Mouse (Mus musculus) spleen, postnatal 10 days (tissue): ENCODE data around the gene Lingo1.
A peak's percentile ranks its signal among the peaks of the same experiment; 100 is the strongest.

Experiments used
- DNase-seq, 2 experiments: peaks; one replicate each; pipeline ENCODE4 v3.0.0; 2021 to 2022; ENCODE audit warnings: low spot score in 2 of 2

The Lingo1 gene

DNA sequence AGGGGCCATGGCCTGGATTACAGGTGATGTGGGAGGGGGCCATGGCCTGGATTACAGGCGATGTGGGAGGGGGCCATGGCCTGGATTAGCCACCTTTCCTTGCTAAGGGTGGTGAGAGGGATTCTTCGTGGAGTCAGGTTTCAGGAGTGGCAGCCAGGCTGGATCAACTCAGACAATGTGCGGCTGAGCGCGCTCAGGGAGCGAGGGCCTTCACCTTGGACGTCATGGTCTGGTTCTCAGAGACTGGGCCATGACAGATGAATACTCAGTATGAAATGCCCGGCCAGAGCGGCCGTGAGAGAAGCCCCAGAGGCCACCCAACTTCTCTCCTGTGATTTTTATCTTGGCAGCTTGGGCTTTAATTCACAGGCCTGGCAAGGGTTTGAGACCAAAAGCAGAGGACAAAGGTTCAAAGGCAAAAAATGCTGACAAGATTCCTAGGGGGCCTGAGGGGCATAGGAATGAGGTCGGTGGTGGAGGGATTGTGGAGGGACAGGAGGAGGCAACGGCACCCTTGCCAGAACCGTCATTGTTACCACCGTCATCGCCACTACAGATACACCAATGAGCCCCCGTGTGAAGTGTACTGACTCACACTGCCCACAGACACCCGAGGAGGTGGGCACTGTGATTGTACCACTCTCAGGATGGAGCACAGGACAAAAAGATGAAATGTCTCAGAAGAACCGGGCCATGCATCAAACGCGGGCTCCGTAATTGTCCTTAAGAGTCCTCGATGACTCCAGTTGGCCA lies 117.2 kb downstream of the Lingo1 start:
- DNase-seq, result no peak

DNA sequence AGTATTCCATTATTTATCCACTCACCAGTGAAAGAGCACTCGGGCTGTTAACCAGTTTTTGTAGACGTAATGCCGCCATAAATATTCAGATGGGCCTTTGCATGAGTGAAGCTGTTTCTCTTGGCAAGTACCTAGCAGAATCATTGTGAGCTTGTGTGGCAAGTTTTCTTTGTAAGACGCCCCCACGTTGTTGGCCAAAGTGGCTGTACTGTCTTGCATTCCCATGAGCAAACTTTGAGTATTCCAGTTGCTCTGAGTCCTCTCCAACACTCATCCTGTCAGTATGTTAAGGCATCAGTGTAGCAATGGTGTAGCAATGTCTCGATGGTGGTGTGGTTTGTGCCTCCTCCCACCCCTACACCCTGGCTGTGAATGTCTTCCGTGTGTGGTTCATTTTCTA lies 120.6 kb downstream of the Lingo1 start:
- DNase-seq, result no peak

GRCm38 (mm10) chr9:56669605-56670221 lies 126.6 kb downstream of the Lingo1 start:
- no peak for DNase-seq

- no peak for DNase-seq
Measured at GRCm38 (mm10) chr9:56664136-56664535, 132.1 kb downstream of the Lingo1 start.

GRCm38 (mm10) chr9:56662946-56663345 lies 133.3 kb downstream of the Lingo1 start:
- DNase-seq, result no peak

GRCm38 (mm10) chr9:56662405-56662804 lies 133.9 kb downstream of the Lingo1 start:
- DNase-seq, result no peak

- no peak for DNase-seq
Measured at GRCm38 (mm10) chr9:56661217-56661840, 134.9 kb downstream of the Lingo1 start.

DNA sequence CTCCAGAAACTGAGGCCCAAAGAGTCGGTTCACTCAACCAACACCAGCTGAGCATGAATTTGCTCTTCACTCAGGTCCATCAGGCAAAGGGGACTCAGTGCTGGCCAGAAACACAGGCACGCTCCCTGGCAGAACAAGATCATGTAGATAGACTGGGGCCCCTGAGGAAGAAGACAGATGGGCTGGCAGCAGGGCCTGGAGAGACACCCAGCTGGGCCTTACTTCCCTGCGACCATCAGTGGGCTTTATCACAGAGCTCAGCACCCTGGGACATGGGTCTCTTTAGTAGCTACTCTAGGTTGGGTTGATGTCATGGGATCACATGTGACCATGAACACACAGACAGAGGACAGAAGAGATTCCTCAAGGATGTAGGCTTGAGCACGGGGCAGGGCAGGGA lies 137.7 kb downstream of the Lingo1 start:
- DNase-seq, result no peak

DNA sequence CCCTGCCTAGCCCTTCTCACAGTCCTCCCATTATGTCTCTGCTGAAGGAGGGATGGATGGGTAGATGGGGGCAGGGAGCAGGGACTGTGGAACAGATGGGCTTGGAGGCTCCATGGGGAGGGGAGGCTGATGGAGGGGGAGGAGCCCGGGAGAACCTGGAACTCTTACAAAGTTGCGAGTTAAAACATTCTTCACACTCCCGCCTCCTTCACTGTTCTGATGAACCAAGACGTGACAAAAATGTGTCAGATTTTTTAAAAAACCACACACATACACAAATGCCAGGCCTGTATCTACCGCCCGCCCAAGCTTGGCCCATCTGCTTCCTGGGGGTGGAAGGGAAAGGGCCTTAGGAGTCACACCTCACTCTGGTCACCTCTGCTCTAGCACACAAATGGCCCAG lies 138.3 kb downstream of the Lingo1 start:
- no peak for DNase-seq

- no peak for DNase-seq
Measured at GRCm38 (mm10) chr9:56656766-56657542, 139.3 kb downstream of the Lingo1 start.

GRCm38 (mm10) chr9:56655167-56655566 lies 141.1 kb downstream of the Lingo1 start:
- DNase-seq, result no peak

DNA sequence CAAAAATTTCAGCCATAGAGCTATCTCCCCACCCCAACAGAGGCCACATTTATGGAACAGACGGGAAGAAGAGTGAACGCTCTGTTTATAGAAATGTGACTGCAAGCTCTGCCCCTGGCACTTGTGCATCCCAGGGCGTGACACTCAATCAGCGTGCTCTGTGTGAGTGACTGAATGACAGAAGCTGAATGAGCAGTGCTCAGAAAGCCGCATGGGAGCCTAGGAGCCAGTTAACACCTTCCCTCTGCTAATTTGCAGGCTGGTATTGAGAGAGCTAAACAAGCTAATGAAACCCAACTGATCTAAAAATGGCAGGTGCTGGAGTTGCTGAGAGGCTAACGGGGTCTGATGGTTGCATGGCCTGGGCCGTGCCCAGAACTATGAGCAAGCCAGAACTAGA lies 143.7 kb downstream of the Lingo1 start:
- no peak for DNase-seq

- DNase-seq, result no peak
Measured at GRCm38 (mm10) chr9:56651586-56651985, 144.7 kb downstream of the Lingo1 start.

GRCm38 (mm10) chr9:56646227-56647025 lies 149.8 kb downstream of the Lingo1 start:
- DNase-seq, result no peak

GRCm38 (mm10) chr9:56643474-56643873 lies 152.8 kb downstream of the Lingo1 start:
- no peak for DNase-seq

GRCm38 (mm10) chr9:56638226-56638905 lies 157.9 kb downstream of the Lingo1 start:
- DNase-seq, result no peak

DNA sequence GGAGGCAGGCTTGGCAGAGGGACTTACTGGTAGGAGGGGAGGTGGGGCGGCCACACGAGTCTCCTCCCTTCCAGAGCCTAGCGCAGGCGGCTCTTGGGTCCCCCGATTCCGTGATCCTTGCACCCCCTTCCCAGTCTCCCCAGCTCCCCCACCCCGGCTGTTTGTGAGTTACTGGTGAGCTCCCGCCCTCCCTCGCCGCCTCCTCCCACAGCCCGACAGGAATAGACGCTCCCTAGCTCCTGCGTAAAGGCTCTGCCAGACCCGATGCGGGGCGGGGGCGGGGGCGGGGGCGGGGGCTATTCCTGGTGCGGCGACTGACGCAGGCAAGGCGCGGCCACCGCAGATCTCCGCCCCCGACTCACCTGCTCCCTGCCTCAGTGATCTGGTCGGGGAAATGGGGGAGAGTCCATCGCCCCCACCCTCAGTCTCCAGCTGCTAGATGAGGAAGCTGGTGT lies 158.8 kb downstream of the Lingo1 start:
- no peak for DNase-seq

- no peak for DNase-seq
Measured at GRCm38 (mm10) chr9:56636766-56637402, 159.4 kb downstream of the Lingo1 start.

GRCm38 (mm10) chr9:56636214-56636613 lies 160.1 kb downstream of the Lingo1 start:
- DNase-seq, result peak; percentile 43 to 77

- no peak for DNase-seq
Measured at GRCm38 (mm10) chr9:56635498-56636121, 160.7 kb downstream of the Lingo1 start.
